Mouse (Mus musculus) adipocyte (in vitro differentiated cells): ENCODE measurements around the gene H2-Q2.
"Not testable (repeated sequence)": the region's sequence is repeated elsewhere in the genome, so short reads cannot be mapped to it uniquely, and the experiment has no call there.

Experiments
- DNase-seq: peaks from one replicate; pipeline ENCODE4 v3.0.0-alpha.2; 2016; ENCODE audit warnings: low spot score

Gene H2-Q2

GRCm38 (mm10) chr17:35342071-35342671 lies at the start of gene H2-Q2:
Gene H2-Q2 (plus strand): TSS chr17:35342242.
- DNase-seq = no peak

GRCm38 (mm10) chr17:35295796-35296195 lies 46.2 kb upstream of the H2-Q2 start:
- DNase-seq = not testable (repeated sequence)

DNA sequence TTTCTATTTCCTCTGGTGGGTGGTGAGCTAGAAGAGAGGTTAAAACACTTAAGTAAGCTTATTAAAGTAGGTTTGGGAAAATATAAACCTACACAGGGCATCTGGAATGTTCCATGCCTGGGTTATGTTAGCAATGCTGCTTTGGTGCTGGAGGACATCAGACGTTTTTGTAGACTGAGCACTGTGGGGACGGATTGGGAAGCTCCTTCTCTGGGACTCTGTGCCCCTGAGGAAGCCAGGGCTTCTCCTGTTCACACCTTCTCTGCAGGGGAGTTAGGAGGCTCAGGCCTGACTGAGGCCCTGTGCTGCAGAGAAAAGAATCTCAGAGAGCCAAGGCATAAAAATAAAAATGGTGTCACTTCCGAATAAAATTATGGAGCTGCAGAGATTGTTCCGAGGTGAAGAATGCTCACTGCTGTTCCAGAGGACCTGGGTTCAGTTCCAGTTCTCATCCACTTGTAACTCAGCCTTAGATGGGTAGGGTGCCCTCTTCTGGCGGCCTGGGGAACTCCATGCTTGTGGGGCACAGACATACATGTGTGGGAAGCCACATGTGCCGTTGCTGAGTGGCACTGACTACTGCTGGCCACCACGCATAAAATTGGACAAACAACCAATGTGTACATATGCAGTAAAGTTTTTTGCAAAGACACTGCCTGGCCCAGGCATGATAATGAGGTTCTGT lies 41.6 kb upstream of the H2-Q2 start:
- DNase-seq = not testable (repeated sequence)

GRCm38 (mm10) chr17:35301645-35302258 lies 40.3 kb upstream of the H2-Q2 start:
- DNase-seq = peak; percentile 90

GRCm38 (mm10) chr17:35303271-35303670 lies 38.8 kb upstream of the H2-Q2 start:
- DNase-seq = no peak

DNA sequence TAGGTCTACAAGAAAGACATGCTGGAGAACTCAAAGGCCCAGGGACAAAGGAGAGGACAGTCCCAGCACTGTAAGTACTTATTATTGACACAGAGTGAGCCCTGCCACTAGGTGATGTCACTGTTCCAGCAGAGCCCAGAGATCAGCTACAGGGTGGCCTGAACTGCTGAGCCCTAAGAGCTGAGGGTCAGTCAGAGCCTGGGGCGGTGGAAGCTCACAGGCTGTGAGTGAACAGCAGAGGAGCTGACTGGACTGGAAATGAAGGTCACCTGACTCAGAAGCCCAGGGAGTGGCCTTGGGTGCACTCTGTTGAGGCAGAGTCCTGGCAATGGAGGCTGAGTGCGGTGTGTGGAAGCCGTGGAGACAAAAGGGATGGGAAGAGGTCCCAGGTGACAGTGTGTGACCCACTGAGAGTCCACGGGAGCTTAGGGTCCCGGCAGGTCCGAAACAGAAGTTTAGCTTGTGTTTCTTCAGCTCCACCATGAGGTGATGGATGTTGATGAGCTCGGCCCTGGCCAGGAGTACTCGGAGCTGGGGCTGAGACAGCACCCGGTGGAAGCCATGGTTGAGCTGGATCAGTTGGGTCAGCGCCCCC lies 38.2 kb upstream of the H2-Q2 start:
- no peak for DNase-seq

- no peak for DNase-seq
Observed at GRCm38 (mm10) chr17:35304478-35304877, 37.6 kb upstream of the H2-Q2 start.

- DNase-seq = not testable (repeated sequence)
Observed at GRCm38 (mm10) chr17:35304921-35305320, 37.1 kb upstream of the H2-Q2 start.

GRCm38 (mm10) chr17:35318671-35319070 lies 23.4 kb upstream of the H2-Q2 start:
- no peak for DNase-seq

GRCm38 (mm10) chr17:35320327-35321081 lies 21.5 kb upstream of the H2-Q2 start, which contains the start of gene H2-Q1:
Gene H2-Q1 (plus strand): TSS chr17:35320405.
- no peak for DNase-seq

GRCm38 (mm10) chr17:35325124-35325523 lies 16.9 kb upstream of the H2-Q2 start:
- not testable (repeated sequence) for DNase-seq

GRCm38 (mm10) chr17:35326000-35326399 lies 16.0 kb upstream of the H2-Q2 start:
- not testable (repeated sequence) for DNase-seq

GRCm38 (mm10) chr17:35329714-35330113 lies 12.3 kb upstream of the H2-Q2 start:
- not testable (repeated sequence) for DNase-seq

- not testable (repeated sequence) for DNase-seq
Observed at GRCm38 (mm10) chr17:35331546-35331945, 10.5 kb upstream of the H2-Q2 start.

GRCm38 (mm10) chr17:35342711-35343476 lies 852 bp downstream of the H2-Q2 start:
- no peak for DNase-seq

DNA sequence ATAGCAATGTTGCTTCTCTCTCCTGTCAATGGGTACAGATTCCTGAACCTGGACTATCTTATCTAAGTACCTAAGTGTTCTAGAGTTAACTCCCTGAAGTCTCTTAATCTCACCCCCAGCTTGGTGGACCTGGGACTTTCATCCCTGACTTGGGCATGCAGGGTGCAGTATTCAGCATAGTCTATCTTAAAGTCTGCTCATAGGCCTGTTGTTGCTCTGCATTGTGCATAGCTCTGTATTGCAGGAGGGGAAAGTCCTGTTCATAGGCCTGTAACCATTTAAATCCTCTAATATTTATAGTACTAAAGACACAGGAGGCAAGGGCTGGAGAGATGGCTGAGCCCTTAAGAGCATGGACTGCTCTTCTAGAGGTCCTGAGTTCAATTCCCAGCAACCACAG lies 5.6 kb downstream of the H2-Q2 start:
- not testable (repeated sequence) for DNase-seq

GRCm38 (mm10) chr17:35353275-35353674 lies 11.2 kb downstream of the H2-Q2 start:
- DNase-seq = not testable (repeated sequence)

DNA sequence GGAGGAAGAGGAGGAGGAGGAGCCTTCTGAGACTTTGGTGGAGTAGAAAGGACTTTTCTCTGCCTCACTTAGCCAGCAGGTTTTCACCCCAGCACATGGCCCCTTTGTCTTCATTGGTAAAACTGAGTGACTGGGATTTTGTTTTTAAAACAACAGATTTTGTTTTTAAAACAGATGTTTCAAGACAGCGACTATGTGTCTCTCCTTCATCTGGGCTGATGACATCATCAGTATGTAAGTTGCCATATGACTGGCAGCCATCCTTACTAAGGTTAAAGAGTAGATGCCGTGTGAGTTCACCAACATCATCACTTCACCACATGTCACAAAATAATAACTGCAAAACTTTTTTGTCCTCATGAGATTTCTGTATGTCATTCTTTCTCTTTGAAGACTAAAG lies 12.0 kb downstream of the H2-Q2 start:
- DNase-seq = no peak

DNA sequence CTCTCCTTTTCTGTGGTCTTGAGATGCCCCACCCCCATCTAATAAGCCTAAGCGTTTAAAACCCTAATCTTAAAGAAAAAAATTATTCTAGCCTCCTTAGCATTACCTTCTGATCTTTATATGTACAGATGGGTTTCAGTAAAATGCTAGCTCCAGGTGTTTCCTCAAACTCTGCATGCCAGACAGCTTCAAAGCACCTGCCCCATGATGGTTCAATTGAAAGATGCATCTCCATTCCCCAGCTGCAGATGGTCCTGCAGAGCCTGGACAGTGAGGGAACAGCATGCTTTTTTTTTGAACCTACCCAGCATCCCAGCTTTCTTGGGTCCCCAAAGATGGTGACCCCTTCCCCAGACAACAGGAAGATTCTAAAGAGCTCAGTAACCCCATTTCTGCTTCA lies 15.0 kb downstream of the H2-Q2 start:
- DNase-seq = no peak

DNA sequence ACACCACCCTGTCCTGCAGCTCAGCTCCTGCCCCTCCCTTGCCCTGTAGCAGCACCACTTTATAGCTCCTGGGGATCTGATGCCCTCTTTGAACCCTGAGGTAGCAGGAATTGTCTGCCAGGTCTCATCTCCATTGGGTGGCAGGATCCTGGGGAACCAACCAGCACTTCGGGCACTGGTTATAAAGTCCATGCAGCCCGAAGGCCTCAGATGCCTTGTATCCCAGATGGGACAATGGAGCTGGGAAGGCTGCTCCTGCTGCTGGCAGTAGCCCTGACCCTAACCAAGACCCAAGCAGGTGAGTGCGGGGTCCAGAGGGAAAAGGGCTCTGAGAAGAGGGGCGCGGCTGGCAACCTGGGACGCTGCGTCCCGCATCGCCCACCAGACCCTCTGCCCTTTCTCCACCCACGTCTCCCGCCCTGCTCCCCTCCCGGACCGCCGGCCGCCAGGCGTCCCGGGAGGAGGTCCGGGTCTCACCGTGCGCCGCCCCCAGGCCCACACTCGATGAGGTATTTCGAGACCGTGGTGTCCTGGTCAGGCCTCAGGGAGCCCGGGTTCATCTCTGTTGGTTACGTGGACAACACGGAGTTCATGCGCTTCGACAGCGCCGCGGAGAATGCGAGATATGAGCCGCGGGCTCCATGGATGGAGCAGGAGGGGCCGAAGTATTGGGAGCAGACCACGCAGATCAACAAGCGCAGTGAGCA lies 16.9 kb downstream of the H2-Q2 start:
- no peak for DNase-seq

DNA sequence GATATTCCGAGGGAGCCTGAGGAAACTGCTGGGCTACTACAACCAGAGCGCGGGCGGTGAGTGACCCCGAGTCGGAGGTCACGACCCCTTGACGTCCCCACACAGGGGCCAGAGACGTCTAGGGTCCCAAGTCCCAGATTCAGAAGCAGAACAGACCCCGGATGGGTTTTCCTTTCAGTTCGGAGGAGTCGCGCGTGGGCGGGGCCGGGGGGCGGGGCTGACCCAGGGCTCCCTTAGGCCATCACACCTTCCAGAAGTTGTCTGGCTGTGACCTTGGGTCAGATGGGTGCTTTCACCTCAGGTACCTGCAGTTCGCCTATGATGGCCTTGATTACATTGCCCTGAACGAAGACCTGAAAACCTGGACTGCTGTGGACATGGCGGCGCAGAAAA lies 17.4 kb downstream of the H2-Q2 start:
- no peak for DNase-seq
